Mouse (Mus musculus): Measurements from ENCODE around the gene Smyd3. TPM values are rescaled to one million over a fixed set of nuclear protein-coding genes. Genes with fewer than 3 reads are reported as not detected.
"Not testable (repeated sequence)": the region's sequence is repeated elsewhere in the genome, so short reads cannot be mapped to it uniquely, and the experiment has no call there.

Gene Smyd3
- polyA plus RNA-seq, 1 experiment from 2014 or later: 18.2 TPM

- H3K27ac ChIP-seq (ENCODE audit: low read depth, low read length); ATAC-seq; H3K36me3 ChIP-seq (ENCODE audit: control insufficient read depth, insufficient read depth, low read length); H3K4me1 ChIP-seq (ENCODE audit: control insufficient read depth, insufficient read depth, low read length); H3K9ac ChIP-seq (ENCODE audit: low read length); H3K4me3 ChIP-seq (ENCODE audit: low read depth, low read length); DNase-seq (ENCODE audit: low spot score); H3K4me2 ChIP-seq (ENCODE audit: low read length); H3K9me3 ChIP-seq (replicated peaks; ENCODE audit: control insufficient read depth, low read length); H3K27me3 ChIP-seq (replicated peaks; ENCODE audit: control insufficient read depth, insufficient read depth, low read length): not testable (repeated sequence)
- 77% methylated on average over 5 of the region's 5 CpGs for WGBS
These were observed 353.6 kb downstream of the Smyd3 start for GRCm38 (mm10) chr1:179164219-179164618.

GRCm38 (mm10) chr1:179162752-179163151, 355.1 kb downstream of the Smyd3 start:
- not testable (repeated sequence) for ATAC-seq; H3K9ac ChIP-seq (ENCODE audit: low read length)
- 92% methylated on average over 1 of the region's 1 CpGs for WGBS

GRCm38 (mm10) chr1:179161947-179162346, 355.9 kb downstream of the Smyd3 start:
- peak; percentile 23 for DNase-seq (ENCODE audit: low spot score)
- no peaks in the 10 kb centered on the region for H3K27me3 ChIP-seq (replicated peaks; ENCODE audit: control insufficient read depth, insufficient read depth, low read length)
- no peak overlapping the region for H3K4me2 ChIP-seq (ENCODE audit: low read length)
- H3K36me3 ChIP-seq (ENCODE audit: control insufficient read depth, insufficient read depth, low read length): no peaks in the 10 kb centered on the region
- no peaks in the 10 kb centered on the region for H3K9me3 ChIP-seq (replicated peaks; ENCODE audit: control insufficient read depth, low read length)
- no peak overlapping the region for H3K27ac ChIP-seq (ENCODE audit: low read depth, low read length)
- 11% methylated on average over 6 of the region's 6 CpGs for WGBS
- peaks cover 4% of the 10 kb centered on the region; the same call in 1 of the 2 replicates for H3K4me1 ChIP-seq (ENCODE audit: control insufficient read depth, insufficient read depth, low read length)
- no peak overlapping the region for H3K4me3 ChIP-seq (ENCODE audit: low read depth, low read length)
- H3K9ac ChIP-seq (ENCODE audit: low read length): no peak overlapping the region
- no peak for ATAC-seq

More at GRCm38 (mm10) chr1:179162752-179163151, 355.1 kb downstream of the Smyd3 start:
- not testable (repeated sequence) for H3K4me3 ChIP-seq (ENCODE audit: low read depth, low read length); H3K36me3 ChIP-seq (ENCODE audit: control insufficient read depth, insufficient read depth, low read length); H3K27ac ChIP-seq (ENCODE audit: low read depth, low read length); H3K27me3 ChIP-seq (replicated peaks; ENCODE audit: control insufficient read depth, insufficient read depth, low read length); H3K4me1 ChIP-seq (ENCODE audit: control insufficient read depth, insufficient read depth, low read length); H3K4me2 ChIP-seq (ENCODE audit: low read length); DNase-seq (ENCODE audit: low spot score); H3K9me3 ChIP-seq (replicated peaks; ENCODE audit: control insufficient read depth, low read length)

- H3K9ac ChIP-seq (ENCODE audit: low read length): no peak overlapping the region
- no peaks in the 10 kb centered on the region for H3K9me3 ChIP-seq (replicated peaks; ENCODE audit: control insufficient read depth, low read length)
- no peak for ATAC-seq
- no peak overlapping the region for H3K4me2 ChIP-seq (ENCODE audit: low read length)
- WGBS: 70% methylated on average over 3 of the region's 3 CpGs
- H3K4me3 ChIP-seq (ENCODE audit: low read depth, low read length): no peak overlapping the region
- no peak for DNase-seq (ENCODE audit: low spot score)
- H3K4me1 ChIP-seq (ENCODE audit: control insufficient read depth, insufficient read depth, low read length): peaks cover 4% of the 10 kb centered on the region; the same call in 1 of the 2 replicates
- no peak overlapping the region for H3K27ac ChIP-seq (ENCODE audit: low read depth, low read length)
- no peaks in the 10 kb centered on the region for H3K27me3 ChIP-seq (replicated peaks; ENCODE audit: control insufficient read depth, insufficient read depth, low read length)
- no peaks in the 10 kb centered on the region for H3K36me3 ChIP-seq (ENCODE audit: control insufficient read depth, insufficient read depth, low read length)
These were observed 357.1 kb downstream of the Smyd3 start for GRCm38 (mm10) chr1:179160697-179161096.

GRCm38 (mm10) chr1:179152376-179152775, 365.5 kb downstream of the Smyd3 start:
- H3K9ac ChIP-seq (ENCODE audit: low read length): no peak overlapping the region
- no peaks in the 10 kb centered on the region for H3K4me1 ChIP-seq (ENCODE audit: control insufficient read depth, insufficient read depth, low read length)
- H3K27me3 ChIP-seq (replicated peaks; ENCODE audit: control insufficient read depth, insufficient read depth, low read length): no peaks in the 10 kb centered on the region
- no peaks in the 10 kb centered on the region for H3K9me3 ChIP-seq (replicated peaks; ENCODE audit: control insufficient read depth, low read length)
- H3K4me3 ChIP-seq (ENCODE audit: low read depth, low read length): no peak overlapping the region
- no peak overlapping the region for H3K4me2 ChIP-seq (ENCODE audit: low read length)
- 82% methylated on average over 9 of the region's 9 CpGs for WGBS
- no peaks in the 10 kb centered on the region for H3K36me3 ChIP-seq (ENCODE audit: control insufficient read depth, insufficient read depth, low read length)
- ATAC-seq: no peak
- no peak overlapping the region for H3K27ac ChIP-seq (ENCODE audit: low read depth, low read length)
- no peak for DNase-seq (ENCODE audit: low spot score)

GRCm38 (mm10) chr1:179151275-179151674, 366.6 kb downstream of the Smyd3 start:
- H3K4me1 ChIP-seq (ENCODE audit: control insufficient read depth, insufficient read depth, low read length): no peaks in the 10 kb centered on the region
- H3K9me3 ChIP-seq (replicated peaks; ENCODE audit: control insufficient read depth, low read length): no peaks in the 10 kb centered on the region
- DNase-seq (ENCODE audit: low spot score) (no peak), ATAC-seq (no peak)
- 71% methylated on average over 2 of the region's 2 CpGs for WGBS
- H3K9ac ChIP-seq (ENCODE audit: low read length): no peak overlapping the region
- no peaks in the 10 kb centered on the region for H3K36me3 ChIP-seq (ENCODE audit: control insufficient read depth, insufficient read depth, low read length)
- no peak overlapping the region for H3K27ac ChIP-seq (ENCODE audit: low read depth, low read length)
- H3K4me3 ChIP-seq (ENCODE audit: low read depth, low read length): no peak overlapping the region
- no peak overlapping the region for H3K4me2 ChIP-seq (ENCODE audit: low read length)
- H3K27me3 ChIP-seq (replicated peaks; ENCODE audit: control insufficient read depth, insufficient read depth, low read length): no peaks in the 10 kb centered on the region

GRCm38 (mm10) chr1:179149468-179150140, 368.2 kb downstream of the Smyd3 start:
- no peaks in the 10 kb centered on the region for H3K9me3 ChIP-seq (replicated peaks; ENCODE audit: control insufficient read depth, low read length)
- H3K4me1 ChIP-seq (ENCODE audit: control insufficient read depth, insufficient read depth, low read length): no peaks in the 10 kb centered on the region
- no peak overlapping the region for H3K4me2 ChIP-seq (ENCODE audit: low read length)
- 85% methylated on average over 5 of the region's 5 CpGs for WGBS
- DNase-seq (ENCODE audit: low spot score): no peak
- H3K4me3 ChIP-seq (ENCODE audit: low read depth, low read length): no peak overlapping the region
- H3K9ac ChIP-seq (ENCODE audit: low read length): no peak overlapping the region
- H3K27ac ChIP-seq (ENCODE audit: low read depth, low read length): no peak overlapping the region
- ATAC-seq: no peak
- no peaks in the 10 kb centered on the region for H3K27me3 ChIP-seq (replicated peaks; ENCODE audit: control insufficient read depth, insufficient read depth, low read length)
- no peaks in the 10 kb centered on the region for H3K36me3 ChIP-seq (ENCODE audit: control insufficient read depth, insufficient read depth, low read length)

GRCm38 (mm10) chr1:179146730-179147167, 371.1 kb downstream of the Smyd3 start:
- H3K4me2 ChIP-seq (ENCODE audit: low read length): no peak overlapping the region
- DNase-seq (ENCODE audit: low spot score): peak; percentile 13
- ATAC-seq: no peak
- 53% methylated on average over 9 of the region's 9 CpGs for WGBS
- no peaks in the 10 kb centered on the region for H3K9me3 ChIP-seq (replicated peaks; ENCODE audit: control insufficient read depth, low read length)
- H3K36me3 ChIP-seq (ENCODE audit: control insufficient read depth, insufficient read depth, low read length): no peaks in the 10 kb centered on the region
- H3K9ac ChIP-seq (ENCODE audit: low read length): no peak overlapping the region
- no peak overlapping the region for H3K4me3 ChIP-seq (ENCODE audit: low read depth, low read length)
- H3K4me1 ChIP-seq (ENCODE audit: control insufficient read depth, insufficient read depth, low read length): no peaks in the 10 kb centered on the region
- no peak overlapping the region for H3K27ac ChIP-seq (ENCODE audit: low read depth, low read length)
- no peaks in the 10 kb centered on the region for H3K27me3 ChIP-seq (replicated peaks; ENCODE audit: control insufficient read depth, insufficient read depth, low read length)

- ATAC-seq (no peak), DNase-seq (ENCODE audit: low spot score) (no peak)
- Histone ChIP-seq H3K4me1 (ENCODE audit: control insufficient read depth, insufficient read depth, low read length) (no peaks in the 10 kb centered on the region), H3K9me3 (replicated peaks; ENCODE audit: control insufficient read depth, low read length) (no peaks in the 10 kb centered on the region), H3K4me3 (ENCODE audit: low read depth, low read length) (no peak overlapping the region), H3K36me3 (ENCODE audit: control insufficient read depth, insufficient read depth, low read length) (no peaks in the 10 kb centered on the region), H3K27me3 (replicated peaks; ENCODE audit: control insufficient read depth, insufficient read depth, low read length) (0 out of 2 replicates have a peak, but pooled peaks cover 6% of the 10 kb centered on the region), H3K27ac (ENCODE audit: low read depth, low read length) (no peak overlapping the region), H3K9ac (ENCODE audit: low read length) (no peak overlapping the region), H3K4me2 (ENCODE audit: low read length) (no peak overlapping the region)
- WGBS: 82% methylated on average over 11 of the region's 11 CpGs
These were observed 374.5 kb downstream of the Smyd3 start for GRCm38 (mm10) chr1:179143154-179143832.

All from forebrain, embryonic 14.5 days (tissue).